Mouse (Mus musculus): Measurements from ENCODE around the gene Ckb. TPM values are rescaled to one million over a fixed set of nuclear protein-coding genes. Genes with fewer than 3 reads are reported as not detected.
A peak's percentile ranks its signal among the peaks of the same experiment; 100 is the strongest.

The Ckb gene
- polyA plus RNA-seq, 1 experiment from 2014 or later: 266 TPM

- Histone ChIP-seq H3K4me2 (ENCODE audit: low read length) (no peak overlapping the region), H3K9me3 (ENCODE audit: control insufficient read depth, low read length) (no peaks in the 10 kb centered on the region), H3K27ac (replicated peaks in 1 of 2; ENCODE audit: control insufficient read depth in 1 of 2, insufficient read depth in 1 of 2, low read depth in 2 of 2, low read length in 2 of 2) (no peak overlapping the region), H3K4me1 (ENCODE audit: control insufficient read depth in 2 of 2, insufficient read depth in 2 of 2, low read length in 2 of 2) (peaks cover 23 to 48% of the 10 kb centered on the region in 2 experiments), H3K9ac (ENCODE audit: low read length) (no peak overlapping the region), H3K27me3 (ENCODE audit: control insufficient read depth, insufficient read depth, low read length) (no peaks in the 10 kb centered on the region), H3K36me3 (ENCODE audit: control insufficient read depth, insufficient read depth, low read length) (peaks cover 5% of the 10 kb centered on the region), H3K4me3 (ENCODE audit: control insufficient read depth in 1 of 2, insufficient read depth in 1 of 2, low read depth in 1 of 2, low read length in 2 of 2) (no peak overlapping the region)
- no peak for ATAC-seq (ENCODE audit: insufficient number of reproducible peaks, insufficient read depth, low FRiP score, low read depth)
- 84% methylated on average over 6 of the region's 6 CpGs for WGBS
These were observed 3.9 kb upstream of the Ckb start for GRCm38 (mm10) chr12:111675797-111676580.

DNA sequence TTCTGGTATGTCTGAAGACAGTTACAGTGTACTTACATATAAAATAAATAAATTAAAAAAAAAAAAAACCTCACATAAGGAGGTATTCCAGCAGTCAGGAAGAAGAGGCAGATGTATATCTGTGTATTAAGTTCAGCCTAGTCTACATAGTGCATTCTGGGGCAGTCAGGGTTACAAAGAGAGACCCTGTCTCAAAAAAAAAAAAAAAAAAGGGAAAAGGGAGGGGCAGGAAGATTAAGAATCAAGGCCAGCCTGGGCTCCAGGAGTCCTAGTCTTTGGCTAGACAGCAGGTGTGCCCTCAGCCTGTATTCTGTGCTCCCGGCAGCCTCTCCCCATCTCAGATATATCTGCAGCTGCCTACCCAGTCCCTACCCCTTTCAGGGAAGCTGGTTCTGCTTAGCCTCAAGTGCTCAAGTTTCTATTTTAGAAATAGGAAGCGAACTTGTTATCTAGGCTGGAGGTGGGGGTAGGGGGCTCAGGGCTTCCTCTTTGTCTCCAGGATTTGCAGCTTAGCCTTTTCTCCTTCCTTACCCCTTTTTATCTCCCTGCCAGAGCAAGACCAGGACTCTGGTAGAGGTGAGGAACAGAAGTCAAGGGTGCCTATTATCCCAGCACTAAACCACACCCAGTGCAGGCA, 2.8 kb upstream of the Ckb start:
- Histone ChIP-seq H3K9me3 (ENCODE audit: control insufficient read depth, low read length) (no peaks in the 10 kb centered on the region), H3K27ac (replicated peaks in 1 of 2; ENCODE audit: control insufficient read depth in 1 of 2, insufficient read depth in 1 of 2, low read depth in 2 of 2, low read length in 2 of 2) (0 out of 4 replicates have a peak overlapping the region, but pooled peaks of 1 of the 2 experiments have one; percentile 14), H3K36me3 (ENCODE audit: control insufficient read depth, insufficient read depth, low read length) (no peaks in the 10 kb centered on the region), H3K4me1 (ENCODE audit: control insufficient read depth in 2 of 2, insufficient read depth in 2 of 2, low read length in 2 of 2) (peaks cover 27 to 57% of the 10 kb centered on the region in 2 experiments), H3K4me2 (ENCODE audit: low read length) (no peak overlapping the region), H3K4me3 (ENCODE audit: control insufficient read depth in 1 of 2, insufficient read depth in 1 of 2, low read depth in 1 of 2, low read length in 2 of 2) (no peak overlapping the region), H3K27me3 (ENCODE audit: control insufficient read depth, insufficient read depth, low read length) (no peaks in the 10 kb centered on the region), H3K9ac (ENCODE audit: low read length) (no peak overlapping the region; the same call in 1 of the 2 replicates)
- ATAC-seq (ENCODE audit: insufficient number of reproducible peaks, insufficient read depth, low FRiP score, low read depth): no peak
- WGBS: 5% methylated on average over 2 of the region's 2 CpGs

DNA sequence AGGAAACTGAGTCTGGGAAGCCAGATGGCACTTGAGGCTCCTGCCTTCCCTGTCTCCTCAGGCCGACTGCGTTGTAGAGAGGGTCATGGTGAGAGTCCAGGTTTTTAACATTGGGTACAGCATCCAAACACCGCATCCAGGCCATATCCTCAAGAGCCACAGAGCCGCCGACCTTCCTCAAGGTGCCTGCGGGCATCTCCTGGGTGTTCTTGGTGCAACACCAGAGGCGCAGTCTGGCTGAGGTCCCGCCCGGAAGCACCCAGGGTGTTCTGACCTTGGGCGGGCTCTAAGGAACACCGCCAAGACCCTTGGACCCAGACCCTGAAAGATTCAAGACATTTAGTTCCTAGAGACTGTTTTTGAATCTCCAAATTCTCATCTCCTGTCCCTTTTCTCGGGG, 443 bp upstream of the Ckb start:
- peaks cover 6% of the 10 kb centered on the region; the same call in 1 of the 2 replicates for H3K36me3 ChIP-seq (ENCODE audit: control insufficient read depth, insufficient read depth, low read length)
- no peaks in the 10 kb centered on the region for H3K27me3 ChIP-seq (ENCODE audit: control insufficient read depth, insufficient read depth, low read length)
- ATAC-seq (ENCODE audit: insufficient number of reproducible peaks, insufficient read depth, low FRiP score, low read depth): no peak
- WGBS: 8% methylated on average over 12 of the region's 12 CpGs
- peaks cover 27 to 52% of the 10 kb centered on the region in 2 experiments for H3K4me1 ChIP-seq (ENCODE audit: control insufficient read depth in 2 of 2, insufficient read depth in 2 of 2, low read length in 2 of 2)
- peak overlapping the region; percentile 99 for H3K4me2 ChIP-seq (ENCODE audit: low read length)
- H3K9me3 ChIP-seq (ENCODE audit: control insufficient read depth, low read length): no peaks in the 10 kb centered on the region
- peak overlapping the region; percentile 54 to 69 for H3K4me3 ChIP-seq (ENCODE audit: control insufficient read depth in 1 of 2, insufficient read depth in 1 of 2, low read depth in 1 of 2, low read length in 2 of 2)
- peak overlapping the region; percentile 81 for H3K9ac ChIP-seq (ENCODE audit: low read length)
- no peak overlapping the region for H3K27ac ChIP-seq (replicated peaks in 1 of 2; ENCODE audit: control insufficient read depth in 1 of 2, insufficient read depth in 1 of 2, low read depth in 2 of 2, low read length in 2 of 2)

GRCm38 (mm10) chr12:111671431-111671902, 671 bp downstream of the Ckb start:
- Histone ChIP-seq H3K27ac (replicated peaks in 1 of 2; ENCODE audit: control insufficient read depth in 1 of 2, insufficient read depth in 1 of 2, low read depth in 2 of 2, low read length in 2 of 2) (peak overlapping the region in 1 of 2 experiments; percentile 43; a peak in 2 of 4 replicates), H3K4me2 (ENCODE audit: low read length) (peak overlapping the region; percentile 99), H3K4me1 (ENCODE audit: control insufficient read depth in 2 of 2, insufficient read depth in 2 of 2, low read length in 2 of 2) (peaks cover 21 to 47% of the 10 kb centered on the region in 2 experiments), H3K9ac (ENCODE audit: low read length) (peak overlapping the region; percentile 81), H3K36me3 (ENCODE audit: control insufficient read depth, insufficient read depth, low read length) (peaks cover 6% of the 10 kb centered on the region; the same call in 1 of the 2 replicates), H3K9me3 (ENCODE audit: control insufficient read depth, low read length) (no peaks in the 10 kb centered on the region), H3K4me3 (ENCODE audit: control insufficient read depth in 1 of 2, insufficient read depth in 1 of 2, low read depth in 1 of 2, low read length in 2 of 2) (peak overlapping the region; percentile 54 to 69), H3K27me3 (ENCODE audit: control insufficient read depth, insufficient read depth, low read length) (no peaks in the 10 kb centered on the region)
- WGBS: under 1% methylated on average over 34 of the region's 34 CpGs
- no peak; the same call in 1 of the 2 replicates for ATAC-seq (ENCODE audit: insufficient number of reproducible peaks, insufficient read depth, low FRiP score, low read depth)

- WGBS: 1% methylated on average over 35 of the region's 35 CpGs
- Histone ChIP-seq H3K27ac (replicated peaks in 1 of 2; ENCODE audit: control insufficient read depth in 1 of 2, insufficient read depth in 1 of 2, low read depth in 2 of 2, low read length in 2 of 2) (no peak overlapping the region), H3K36me3 (ENCODE audit: control insufficient read depth, insufficient read depth, low read length) (peaks cover 6% of the 10 kb centered on the region; the same call in 1 of the 2 replicates), H3K4me3 (ENCODE audit: control insufficient read depth in 1 of 2, insufficient read depth in 1 of 2, low read depth in 1 of 2, low read length in 2 of 2) (peak overlapping the region; percentile 54 to 69), H3K9me3 (ENCODE audit: control insufficient read depth, low read length) (no peaks in the 10 kb centered on the region), H3K9ac (ENCODE audit: low read length) (peak overlapping the region; percentile 81), H3K27me3 (ENCODE audit: control insufficient read depth, insufficient read depth, low read length) (no peaks in the 10 kb centered on the region), H3K4me1 (ENCODE audit: control insufficient read depth in 2 of 2, insufficient read depth in 2 of 2, low read length in 2 of 2) (peaks cover 24 to 52% of the 10 kb centered on the region in 2 experiments), H3K4me2 (ENCODE audit: low read length) (peak overlapping the region; percentile 99)
- no peak for ATAC-seq (ENCODE audit: insufficient number of reproducible peaks, insufficient read depth, low FRiP score, low read depth)
These were observed 1.2 kb downstream of the Ckb start for GRCm38 (mm10) chr12:111670976-111671375.

DNA sequence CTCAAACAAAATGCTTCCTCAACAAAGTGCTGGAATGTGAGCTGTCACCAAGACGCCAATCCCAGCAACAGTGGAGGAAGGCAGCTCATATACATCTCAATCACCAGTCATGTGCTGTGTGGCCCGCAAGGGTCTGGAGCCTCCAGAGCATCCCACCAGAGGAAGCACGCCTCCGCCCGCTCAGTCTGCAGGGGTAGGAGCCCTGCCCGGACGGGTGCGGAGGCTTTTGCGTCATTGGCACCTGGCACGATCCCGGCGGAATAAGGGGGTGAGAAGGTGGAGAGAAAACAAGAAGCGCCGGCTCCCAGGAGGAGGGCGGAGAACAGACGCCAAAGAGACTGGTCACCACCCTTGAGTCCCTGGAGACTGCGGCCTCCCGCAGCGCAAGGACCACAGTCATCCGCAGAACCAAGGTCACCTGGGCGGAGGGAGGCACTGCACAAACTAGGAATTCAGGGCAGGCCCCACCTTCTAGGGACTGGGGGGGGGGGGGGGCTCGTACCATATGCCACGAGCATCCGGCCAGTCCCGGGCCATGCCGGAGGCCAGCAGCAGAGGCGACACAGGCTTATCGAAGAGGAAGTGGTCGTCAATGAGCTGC, 1.7 kb downstream of the Ckb start:
- H3K4me1 ChIP-seq (ENCODE audit: control insufficient read depth in 2 of 2, insufficient read depth in 2 of 2, low read length in 2 of 2): peaks cover 27 to 57% of the 10 kb centered on the region in 2 experiments
- no peaks in the 10 kb centered on the region for H3K27me3 ChIP-seq (ENCODE audit: control insufficient read depth, insufficient read depth, low read length)
- peak overlapping the region; percentile 54 to 69 for H3K4me3 ChIP-seq (ENCODE audit: control insufficient read depth in 1 of 2, insufficient read depth in 1 of 2, low read depth in 1 of 2, low read length in 2 of 2)
- peaks cover 6% of the 10 kb centered on the region; the same call in 1 of the 2 replicates for H3K36me3 ChIP-seq (ENCODE audit: control insufficient read depth, insufficient read depth, low read length)
- no peaks in the 10 kb centered on the region for H3K9me3 ChIP-seq (ENCODE audit: control insufficient read depth, low read length)
- WGBS: 16% methylated on average over 29 of the region's 29 CpGs
- H3K4me2 ChIP-seq (ENCODE audit: low read length): peak overlapping the region; percentile 99
- ATAC-seq (ENCODE audit: insufficient number of reproducible peaks, insufficient read depth, low FRiP score, low read depth): no peak
- H3K27ac ChIP-seq (replicated peaks in 1 of 2; ENCODE audit: control insufficient read depth in 1 of 2, insufficient read depth in 1 of 2, low read depth in 2 of 2, low read length in 2 of 2): no peak overlapping the region
- peak overlapping the region; percentile 81 for H3K9ac ChIP-seq (ENCODE audit: low read length)

- H3K27ac ChIP-seq (replicated peaks in 1 of 2; ENCODE audit: control insufficient read depth in 1 of 2, insufficient read depth in 1 of 2, low read depth in 2 of 2, low read length in 2 of 2): no peak overlapping the region
- 76% methylated on average over 8 of the region's 8 CpGs for WGBS
- H3K9ac ChIP-seq (ENCODE audit: low read length): no peak overlapping the region
- H3K27me3 ChIP-seq (ENCODE audit: control insufficient read depth, insufficient read depth, low read length): no peaks in the 10 kb centered on the region
- ATAC-seq (ENCODE audit: insufficient number of reproducible peaks, insufficient read depth, low FRiP score, low read depth): no peak
- H3K36me3 ChIP-seq (ENCODE audit: control insufficient read depth, insufficient read depth, low read length): peaks cover 6% of the 10 kb centered on the region; the same call in 1 of the 2 replicates
- no peaks in the 10 kb centered on the region for H3K9me3 ChIP-seq (ENCODE audit: control insufficient read depth, low read length)
- peak overlapping the region; percentile 99 for H3K4me2 ChIP-seq (ENCODE audit: low read length)
- H3K4me3 ChIP-seq (ENCODE audit: control insufficient read depth in 1 of 2, insufficient read depth in 1 of 2, low read depth in 1 of 2, low read length in 2 of 2): no peak overlapping the region
- H3K4me1 ChIP-seq (ENCODE audit: control insufficient read depth in 2 of 2, insufficient read depth in 2 of 2, low read length in 2 of 2): peaks cover 28 to 57% of the 10 kb centered on the region in 2 experiments
These were observed 2.2 kb downstream of the Ckb start for GRCm38 (mm10) chr12:111669961-111670360.

All from heart, embryonic 14.5 days (tissue).